Mouse (Mus musculus) thymus, adult 2 months (tissue): ENCODE data around the gene Prkca. TPM values are rescaled to one million over a fixed set of nuclear protein-coding genes. Genes with fewer than 3 reads are reported as not detected.

Experiments
- DNase-seq: peaks from one replicate; pipeline ENCODE4 v3.0.0; 2021
- H3K27ac ChIP-seq: fragments of 200-500 bp; 2 replicates; pipeline ENCODE4 v1.5.1; 2012; ENCODE audit warnings: low read length, control low read depth; ENCODE audit not compliant: control insufficient read depth, insufficient read depth
- H3K27me3 ChIP-seq: fragments of 200-500 bp; 2 replicates; pipeline ENCODE4 v1.6.1; 2012; ENCODE audit warnings: mild to moderate bottlenecking, low read length, moderate library complexity, mixed read lengths; ENCODE audit not compliant: control insufficient read depth, insufficient read depth
- H3K36me3 ChIP-seq: fragments of 200-500 bp; 2 replicates; pipeline ENCODE4 v1.6.1; 2012; ENCODE audit warnings: mild to moderate bottlenecking, low read length, moderate library complexity; ENCODE audit not compliant: control insufficient read depth, insufficient read depth
- H3K4me1 ChIP-seq: fragments of 200-500 bp; replicated peaks from 2 replicates; pipeline ENCODE4 v1.6.1; 2012; ENCODE audit warnings: low read length; ENCODE audit not compliant: control insufficient read depth, insufficient read depth
- H3K4me3 ChIP-seq: fragments of 200-500 bp; 2 replicates; pipeline ENCODE4 v1.5.1; 2012; ENCODE audit warnings: mild to moderate bottlenecking, low read length, control low read depth, moderate library complexity; ENCODE audit not compliant: control insufficient read depth, insufficient read depth
- CTCF ChIP-seq: fragments of 200-500 bp; IDR thresholded peaks from 2 replicates; pipeline ENCODE4 v1.5.1; 2012; ENCODE audit warnings: mild to moderate bottlenecking, control low read depth, low read length, moderate library complexity, borderline replicate concordance; ENCODE audit not compliant: control insufficient read depth, poor library complexity, insufficient read depth; ENCODE audit errors: extremely low read depth
- POLR2A ChIP-seq: fragments of 200-500 bp; IDR thresholded peaks from 2 replicates; pipeline ENCODE4 v1.6.1; 2012; ENCODE audit warnings: mild to moderate bottlenecking, low read length, control low read depth, moderate library complexity; ENCODE audit not compliant: control insufficient read depth, poor library complexity, insufficient read depth; ENCODE audit errors: extremely low read depth
- WGBS: fragments of 180-500 bp; shearing (Covaris S2); methylation state at CpG from one replicate; pipeline ENCODE4 v1.1.7; 2018; 5-methylcytosine and 5-hydroxymethylcytosine counted together
- polyA plus RNA-seq: library from polyadenylated mRNA; depleted of rRNA; stranded (reverse); fragments of >200 nt; gene quantifications from 2 replicates; pipeline ENCODE4 v1.2.3, GENCODE M21; 2012

Prkca gene
- polyA plus RNA-seq, 1 experiment: 11.0 TPM

GRCm38 (mm10) chr11:108149187-108149586, 194.5 kb downstream of the Prkca start:
- 41% methylated on average over 9 of the region's 9 CpGs for WGBS
- no peak overlapping the region for H3K4me3 ChIP-seq
- H3K36me3 ChIP-seq: no peaks in the 10 kb centered on the region
- no peaks in the 10 kb centered on the region for H3K4me1 ChIP-seq
- TF ChIP-seq CTCF (no peak), POLR2A (no peak)
- H3K27ac ChIP-seq: no peak overlapping the region
- DNase-seq: no peak
- H3K27me3 ChIP-seq: no peaks in the 10 kb centered on the region

- Histone ChIP-seq H3K36me3 (no peaks in the 10 kb centered on the region), H3K27ac (no peak overlapping the region), H3K4me3 (no peak overlapping the region), H3K4me1 (no peaks in the 10 kb centered on the region), H3K27me3 (no peaks in the 10 kb centered on the region)
- WGBS: 28% methylated on average over 4 of the region's 4 CpGs
- DNase-seq: no peak
- TF ChIP-seq POLR2A (no peak), CTCF (no peak)
These were observed 195.2 kb downstream of the Prkca start for GRCm38 (mm10) chr11:108148491-108148890.

- H3K4me3 ChIP-seq: no peak overlapping the region
- no peaks in the 10 kb centered on the region for H3K27me3 ChIP-seq
- H3K36me3 ChIP-seq: no peaks in the 10 kb centered on the region
- DNase-seq: no peak
- H3K27ac ChIP-seq: no peak overlapping the region
- WGBS: 95% methylated on average over 13 of the region's 13 CpGs
- H3K4me1 ChIP-seq: no peaks in the 10 kb centered on the region
- TF ChIP-seq POLR2A: no peak
- no peak for TF ChIP-seq CTCF
These were observed 197.8 kb downstream of the Prkca start for GRCm38 (mm10) chr11:108145752-108146496.

- H3K36me3 ChIP-seq: no peaks in the 10 kb centered on the region
- DNase-seq: no peak
- TF ChIP-seq CTCF: no peak
- no peak overlapping the region for H3K4me3 ChIP-seq
- H3K27ac ChIP-seq: no peak overlapping the region
- no peaks in the 10 kb centered on the region for H3K4me1 ChIP-seq
- 98% methylated on average over 8 of the region's 8 CpGs for WGBS
- H3K27me3 ChIP-seq: no peaks in the 10 kb centered on the region
These were observed 198.6 kb downstream of the Prkca start for GRCm38 (mm10) chr11:108145128-108145527.

- no peaks in the 10 kb centered on the region for H3K36me3 ChIP-seq
- 55% methylated on average over 2 of the region's 2 CpGs for WGBS
- no peak for TF ChIP-seq CTCF
- no peak for TF ChIP-seq POLR2A
- no peak overlapping the region for H3K4me3 ChIP-seq
- H3K27me3 ChIP-seq: no peaks in the 10 kb centered on the region
- DNase-seq: no peak
- no peaks in the 10 kb centered on the region for H3K4me1 ChIP-seq
- H3K27ac ChIP-seq: no peak overlapping the region
These were observed 200.0 kb downstream of the Prkca start for GRCm38 (mm10) chr11:108143739-108144138.

- DNase-seq: no peak
- no peaks in the 10 kb centered on the region for H3K4me1 ChIP-seq
- TF ChIP-seq CTCF (no peak), POLR2A (no peak)
- H3K36me3 ChIP-seq: no peaks in the 10 kb centered on the region
- WGBS: 85% methylated on average over 7 of the region's 7 CpGs
- H3K27me3 ChIP-seq: no peaks in the 10 kb centered on the region
- H3K27ac ChIP-seq: no peak overlapping the region
- no peak overlapping the region for H3K4me3 ChIP-seq
These were observed 203.7 kb downstream of the Prkca start for GRCm38 (mm10) chr11:108140028-108140427.

GRCm38 (mm10) chr11:108136341-108136740, 207.4 kb downstream of the Prkca start:
- no peak for TF ChIP-seq POLR2A
- TF ChIP-seq CTCF: no peak
- H3K36me3 ChIP-seq: no peaks in the 10 kb centered on the region
- WGBS: 91% methylated on average over 3 of the region's 3 CpGs

More at GRCm38 (mm10) chr11:108136341-108136740, 207.4 kb downstream of the Prkca start:
- H3K27me3 ChIP-seq: no peaks in the 10 kb centered on the region
- H3K4me3 ChIP-seq: no peak overlapping the region
- H3K27ac ChIP-seq: no peak overlapping the region
- DNase-seq: no peak
- H3K4me1 ChIP-seq: no peaks in the 10 kb centered on the region
